Mouse (Mus musculus): ENCODE data around the gene Chd9. TPM values are rescaled to one million over a fixed set of nuclear protein-coding genes. Genes with fewer than 3 reads are reported as not detected.

Gene Chd9
- polyA plus RNA-seq, 1 experiment from 2014 or later, result 81.9 TPM

GRCm38 (mm10) chr8:91051037-91051436, 222.9 kb downstream of the Chd9 start:
- WGBS, result 10% methylated on average over 8 of the region's 8 CpGs
- no peaks in the 10 kb centered on the region for H3K9me3 ChIP-seq
- H3K4me1 ChIP-seq, result peaks cover 14% of the 10 kb centered on the region
- no peaks in the 10 kb centered on the region for H3K27me3 ChIP-seq
- no peak overlapping the region for H3K27ac ChIP-seq
- peaks cover 33% of the 10 kb centered on the region for H3K36me3 ChIP-seq
- no peak overlapping the region for H3K9ac ChIP-seq
- no peak overlapping the region for H3K4me3 ChIP-seq
- no peak overlapping the region for H3K4me2 ChIP-seq
- ATAC-seq (ENCODE audit: borderline replicate concordance, extremely low read depth, low FRiP score, low TSS enrichment), result peak; percentile 76

GRCm38 (mm10) chr8:91054418-91054817, 226.3 kb downstream of the Chd9 start:
- Histone ChIP-seq H3K27ac (no peak overlapping the region), H3K4me3 (no peak overlapping the region), H3K9me3 (no peaks in the 10 kb centered on the region), H3K36me3 (peaks cover 23% of the 10 kb centered on the region), H3K4me2 (no peak overlapping the region), H3K27me3 (no peaks in the 10 kb centered on the region), H3K9ac (no peak overlapping the region), H3K4me1 (peaks cover 19% of the 10 kb centered on the region)
- WGBS, result 83% methylated on average over 4 of the region's 4 CpGs
- ATAC-seq (ENCODE audit: borderline replicate concordance, extremely low read depth, low FRiP score, low TSS enrichment), result no peak

- H3K27ac ChIP-seq, result 0 out of 2 replicates have a peak overlapping the region, but pooled peaks have one; percentile 6
- no peaks in the 10 kb centered on the region for H3K27me3 ChIP-seq
- H3K4me2 ChIP-seq, result no peak overlapping the region
- no peaks in the 10 kb centered on the region for H3K9me3 ChIP-seq
- H3K9ac ChIP-seq, result no peak overlapping the region
- peaks cover 8% of the 10 kb centered on the region; the same call in 1 of the 2 replicates for H3K36me3 ChIP-seq
- H3K4me3 ChIP-seq, result no peak overlapping the region
- ATAC-seq (ENCODE audit: borderline replicate concordance, extremely low read depth, low FRiP score, low TSS enrichment), result peak; percentile 33; the same call in 1 of the 2 replicates
- peaks cover 11% of the 10 kb centered on the region; the same call in 1 of the 2 replicates for H3K4me1 ChIP-seq
- WGBS, result 18% methylated on average over 3 of the region's 3 CpGs
Measured at GRCm38 (mm10) chr8:91056848-91057247, 228.7 kb downstream of the Chd9 start.

- no peaks in the 10 kb centered on the region for H3K27me3 ChIP-seq
- H3K9me3 ChIP-seq, result no peaks in the 10 kb centered on the region
- H3K4me2 ChIP-seq, result no peak overlapping the region
- H3K9ac ChIP-seq, result no peak overlapping the region
- H3K36me3 ChIP-seq, result no peaks in the 10 kb centered on the region
- ATAC-seq (ENCODE audit: borderline replicate concordance, extremely low read depth, low FRiP score, low TSS enrichment), result peak; percentile 41; the same call in 1 of the 2 replicates
- no peak overlapping the region for H3K27ac ChIP-seq
- no peak overlapping the region for H3K4me3 ChIP-seq
- peaks cover 11% of the 10 kb centered on the region; the same call in 1 of the 2 replicates for H3K4me1 ChIP-seq
Measured at GRCm38 (mm10) chr8:91059086-91059578, 231.0 kb downstream of the Chd9 start.

GRCm38 (mm10) chr8:91059884-91060510, 231.8 kb downstream of the Chd9 start:
- Histone ChIP-seq H3K4me3 (no peak overlapping the region), H3K9ac (no peak overlapping the region), H3K36me3 (no peaks in the 10 kb centered on the region), H3K9me3 (no peaks in the 10 kb centered on the region), H3K4me2 (no peak overlapping the region), H3K27ac (no peak overlapping the region), H3K4me1 (peaks cover 11% of the 10 kb centered on the region; the same call in 1 of the 2 replicates), H3K27me3 (no peaks in the 10 kb centered on the region)
- no peak for ATAC-seq (ENCODE audit: borderline replicate concordance, extremely low read depth, low FRiP score, low TSS enrichment)
- whole genome bisulfite sequencing, result 62% methylated on average over 7 of the region's 7 CpGs

- H3K9ac ChIP-seq, result no peak overlapping the region
- no peak overlapping the region for H3K4me3 ChIP-seq
- H3K4me1 ChIP-seq, result peaks cover 11% of the 10 kb centered on the region; the same call in 1 of the 2 replicates
- H3K27ac ChIP-seq, result no peak overlapping the region
- no peaks in the 10 kb centered on the region for H3K9me3 ChIP-seq
- H3K27me3 ChIP-seq, result no peaks in the 10 kb centered on the region
- 71% methylated on average over 19 of the region's 19 CpGs for WGBS
- no peak for ATAC-seq (ENCODE audit: borderline replicate concordance, extremely low read depth, low FRiP score, low TSS enrichment)
- no peak overlapping the region for H3K4me2 ChIP-seq
- H3K36me3 ChIP-seq, result no peaks in the 10 kb centered on the region
Measured at GRCm38 (mm10) chr8:91060555-91061471, 232.7 kb downstream of the Chd9 start.

GRCm38 (mm10) chr8:91065179-91065578, 237.0 kb downstream of the Chd9 start:
- 46% methylated on average over 4 of the region's 4 CpGs for WGBS
- ATAC-seq (ENCODE audit: borderline replicate concordance, extremely low read depth, low FRiP score, low TSS enrichment), result no peak
- H3K4me3 ChIP-seq, result no peak overlapping the region
- H3K27ac ChIP-seq, result no peak overlapping the region
- H3K27me3 ChIP-seq, result no peaks in the 10 kb centered on the region
- H3K36me3 ChIP-seq, result no peaks in the 10 kb centered on the region
- H3K9me3 ChIP-seq, result no peaks in the 10 kb centered on the region
- H3K9ac ChIP-seq, result no peak overlapping the region
- H3K4me2 ChIP-seq, result no peak overlapping the region
- H3K4me1 ChIP-seq, result peaks cover 9% of the 10 kb centered on the region; the same call in 1 of the 2 replicates

GRCm38 (mm10) chr8:91069407-91069806, 241.3 kb downstream of the Chd9 start:
- Histone ChIP-seq H3K4me1 (peaks cover 16% of the 10 kb centered on the region), H3K27me3 (no peaks in the 10 kb centered on the region), H3K9ac (peak overlapping the region; percentile 82), H3K27ac (no peak overlapping the region), H3K36me3 (no peaks in the 10 kb centered on the region), H3K4me3 (peak overlapping the region; percentile 81), H3K9me3 (no peaks in the 10 kb centered on the region), H3K4me2 (peak overlapping the region; percentile 66)
- WGBS, result 7% methylated on average over 10 of the region's 10 CpGs
- peak; percentile 13; the same call in 1 of the 2 replicates for ATAC-seq (ENCODE audit: borderline replicate concordance, extremely low read depth, low FRiP score, low TSS enrichment)

GRCm38 (mm10) chr8:91069834-91070233, 241.7 kb downstream of the Chd9 start, which contains the start of gene Rbl2:
Rbl2 (plus strand) TSS chr8:91070057.
- Histone ChIP-seq H3K4me2 (peak within 1 kb of the TSS; percentile 66), H3K9me3 (no peaks in the 10 kb centered on the region)

GRCm38 (mm10) chr8:91070275-91070859, 242.2 kb downstream of the Chd9 start:
- H3K27ac ChIP-seq, result peak overlapping the region; percentile 83
- peak overlapping the region; percentile 66 for H3K4me2 ChIP-seq
- H3K4me1 ChIP-seq, result peaks cover 16% of the 10 kb centered on the region
- H3K27me3 ChIP-seq, result no peaks in the 10 kb centered on the region
- peak; percentile 85 for ATAC-seq (ENCODE audit: borderline replicate concordance, extremely low read depth, low FRiP score, low TSS enrichment)
- WGBS, result under 1% methylated on average over 34 of the region's 34 CpGs
- peak overlapping the region; percentile 82 for H3K9ac ChIP-seq
- H3K36me3 ChIP-seq, result peaks cover 1% of the 10 kb centered on the region; the same call in 1 of the 2 replicates
- no peaks in the 10 kb centered on the region for H3K9me3 ChIP-seq
- H3K4me3 ChIP-seq, result peak overlapping the region; percentile 81

More at GRCm38 (mm10) chr8:91069834-91070233, 241.7 kb downstream of the Chd9 start, which contains the start of gene Rbl2:
- H3K27me3 ChIP-seq, result no peaks in the 10 kb centered on the region
- peak; percentile 96 for ATAC-seq (ENCODE audit: borderline replicate concordance, extremely low read depth, low FRiP score, low TSS enrichment)
- H3K4me3 ChIP-seq, result peak within 1 kb of the TSS; percentile 81
- WGBS, result under 1% methylated on average over 25 of the region's 25 CpGs
- H3K9ac ChIP-seq, result peak within 1 kb of the TSS; percentile 82
- no peaks in the 10 kb centered on the region for H3K36me3 ChIP-seq
- peaks cover 16% of the 10 kb centered on the region for H3K4me1 ChIP-seq
- H3K27ac ChIP-seq, result peak within 1 kb of the TSS; percentile 83

- H3K4me2 ChIP-seq, result no peak overlapping the region
- H3K27me3 ChIP-seq, result no peaks in the 10 kb centered on the region
- H3K36me3 ChIP-seq, result peaks cover 23% of the 10 kb centered on the region
- H3K4me3 ChIP-seq, result no peak overlapping the region
- no peaks in the 10 kb centered on the region for H3K9me3 ChIP-seq
- H3K4me1 ChIP-seq, result no peaks in the 10 kb centered on the region
- H3K27ac ChIP-seq, result no peak overlapping the region
- no peak for ATAC-seq (ENCODE audit: borderline replicate concordance, extremely low read depth, low FRiP score, low TSS enrichment)
- 90% methylated on average over 12 of the region's 12 CpGs for WGBS
- no peak overlapping the region for H3K9ac ChIP-seq
Measured at GRCm38 (mm10) chr8:91077077-91077867, 249.1 kb downstream of the Chd9 start.

Measured in lung, embryonic 15.5 days (tissue).